Mouse (Mus musculus): ENCODE data around the gene Eps8.
"Not testable (repeated sequence)": the region's sequence is repeated elsewhere in the genome, so short reads cannot be mapped to it uniquely, and the experiment has no call there.

The Eps8 gene

DNA sequence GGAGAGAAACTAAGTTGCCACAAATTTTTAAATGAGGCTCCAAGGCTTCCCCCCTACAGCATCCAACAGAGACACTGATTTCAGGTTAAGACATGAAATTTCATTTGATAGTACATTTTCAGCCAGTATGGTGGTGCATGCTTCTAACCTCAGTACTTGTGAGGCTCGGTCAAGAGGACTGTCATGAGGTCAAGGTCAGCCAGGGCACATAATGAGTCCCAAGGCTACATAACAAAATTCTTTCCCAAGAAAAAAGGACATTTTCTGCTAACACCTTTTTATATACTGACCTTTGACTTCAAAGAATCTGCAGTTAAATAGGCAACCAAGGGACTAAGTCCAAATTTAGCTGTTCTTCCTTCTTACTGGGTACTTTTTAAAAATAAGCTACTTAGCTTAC is 181.2 kb downstream of the Eps8 start:
- DNase-seq (ENCODE audit: low spot score): no peak

DNA sequence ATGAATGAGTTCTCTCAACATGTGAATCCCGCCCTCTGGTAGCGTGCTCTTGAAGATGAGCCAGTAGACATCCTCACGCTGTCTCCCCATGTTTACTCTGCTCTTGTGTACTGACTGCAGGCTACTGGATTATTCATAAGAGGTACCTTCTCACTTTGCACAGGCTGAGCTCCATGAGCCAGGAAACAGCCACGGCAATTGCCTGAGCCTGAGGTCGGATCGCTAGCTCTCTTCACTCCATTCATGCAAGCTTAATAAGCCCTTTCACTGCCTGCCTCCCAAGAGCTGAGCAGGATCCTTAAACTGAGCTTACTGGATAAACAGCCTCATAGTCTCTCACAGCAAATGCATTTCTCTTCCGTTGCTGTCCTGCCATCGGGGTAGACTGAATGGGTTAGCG is 182.5 kb downstream of the Eps8 start:
- DNase-seq (ENCODE audit: low spot score): no peak

DNA sequence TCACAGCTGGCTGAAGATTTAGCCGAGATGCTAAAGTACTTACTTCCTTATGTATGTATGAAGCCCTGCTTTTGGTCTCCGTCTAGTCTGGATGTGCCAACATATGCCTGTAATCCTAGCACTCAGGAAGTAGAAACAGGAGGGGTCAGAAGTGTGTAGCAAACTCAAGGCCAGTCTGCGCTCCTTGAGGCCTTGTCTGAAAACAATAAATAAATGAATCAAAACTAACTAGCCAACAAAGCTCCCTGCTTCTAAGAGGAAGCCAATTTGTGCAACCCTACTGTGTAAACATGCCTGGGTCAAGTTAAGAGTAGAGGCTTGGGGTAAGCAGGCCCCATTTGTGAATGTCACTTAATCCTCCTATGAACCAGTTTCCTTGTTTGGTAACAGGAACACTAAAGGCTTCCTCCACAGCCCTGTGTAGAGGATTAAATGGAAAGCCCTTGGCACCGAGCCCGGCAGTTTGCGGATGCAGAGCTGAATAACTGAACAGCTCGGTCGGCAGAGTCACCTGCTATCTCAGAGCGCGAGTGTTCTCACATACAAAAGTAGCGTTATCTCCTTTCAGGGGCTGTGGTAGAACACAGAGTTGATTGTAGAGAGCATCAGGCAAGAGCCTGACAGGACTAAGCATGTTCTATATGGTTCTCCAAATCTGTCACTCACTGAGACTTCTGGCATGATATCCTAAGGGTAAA is 183.6 kb downstream of the Eps8 start:
- no peak for DNase-seq (ENCODE audit: low spot score)

DNA sequence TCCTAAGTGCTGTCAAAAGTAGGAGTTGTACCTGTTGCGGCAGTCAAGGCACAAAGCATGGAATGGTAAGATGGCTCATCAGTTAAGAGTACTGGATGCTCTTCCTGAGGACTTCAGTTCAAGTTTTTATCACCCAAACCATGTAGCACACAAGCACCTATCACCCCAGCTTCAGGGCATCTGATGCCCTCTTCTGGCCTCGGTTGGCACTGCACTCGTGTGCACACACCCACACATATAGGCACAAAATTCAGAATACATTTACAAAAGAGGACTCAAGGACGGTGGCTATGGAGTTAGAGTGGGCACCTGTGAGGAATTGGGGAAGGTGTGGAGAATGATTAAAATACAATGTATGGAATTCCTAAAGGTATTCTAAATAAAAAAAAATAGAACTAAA is 185.1 kb downstream of the Eps8 start:
- DNase-seq (ENCODE audit: low spot score): no peak

DNA sequence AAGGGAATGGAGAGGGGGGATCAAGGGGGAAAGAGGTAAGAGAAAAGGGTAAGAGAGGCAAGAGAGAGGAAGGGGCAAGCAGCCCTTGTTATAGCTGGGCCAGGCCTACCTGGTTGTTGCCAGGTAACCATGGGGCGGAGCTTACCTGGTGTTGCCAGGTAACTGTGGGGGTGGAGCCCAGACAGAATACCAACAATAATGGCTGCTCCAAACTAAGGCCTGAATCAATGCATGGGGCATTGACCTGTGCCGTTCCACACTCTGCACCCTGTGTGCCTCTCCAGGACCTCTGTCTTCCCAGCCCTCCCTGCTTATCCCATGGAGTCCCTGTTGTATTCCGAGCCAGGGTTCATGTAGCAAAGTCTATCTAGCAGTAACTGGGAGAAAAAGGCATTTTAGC is 187.0 kb downstream of the Eps8 start:
- no peak for DNase-seq (ENCODE audit: low spot score)

DNA sequence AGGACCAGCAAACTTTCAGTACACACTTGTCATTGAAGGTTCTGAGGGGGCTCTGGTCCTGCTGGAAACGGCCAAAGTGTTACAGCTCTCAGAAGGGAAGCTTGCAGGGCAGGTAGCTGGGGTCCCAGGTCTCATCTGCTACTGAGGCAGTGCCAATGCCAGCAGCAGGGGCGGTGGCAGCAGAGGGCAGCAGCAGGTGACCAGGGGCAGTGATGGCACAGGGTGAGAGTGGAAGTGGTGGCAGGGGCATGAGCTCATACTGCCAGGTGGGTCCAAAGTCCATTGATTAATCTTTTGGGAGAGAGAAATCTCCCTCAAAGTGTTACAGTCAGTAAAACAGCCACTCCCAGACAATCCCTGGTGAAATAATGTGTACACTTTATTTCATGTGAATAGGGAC is 188.4 kb downstream of the Eps8 start:
- DNase-seq (ENCODE audit: low spot score): no peak

DNA sequence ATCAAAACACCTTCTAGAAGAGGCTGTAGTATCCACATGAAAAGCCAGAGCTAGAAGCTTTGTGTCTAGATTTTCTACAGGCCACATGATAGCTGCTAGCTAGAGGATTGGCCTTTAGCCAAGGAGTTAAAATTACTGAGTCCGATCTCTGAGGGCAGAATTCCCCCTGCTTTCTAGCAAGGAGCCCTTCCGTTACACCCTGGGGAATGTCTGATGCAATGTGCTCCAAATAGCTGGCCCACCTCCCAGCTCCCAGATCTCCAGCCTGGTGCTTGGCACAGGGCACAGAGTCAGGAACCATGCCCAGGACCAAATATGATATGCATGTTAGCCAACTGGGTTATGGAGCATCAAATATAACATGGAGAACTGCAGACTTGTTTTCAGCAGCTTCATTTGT is 189.4 kb downstream of the Eps8 start:
- no peak for DNase-seq (ENCODE audit: low spot score)

DNA sequence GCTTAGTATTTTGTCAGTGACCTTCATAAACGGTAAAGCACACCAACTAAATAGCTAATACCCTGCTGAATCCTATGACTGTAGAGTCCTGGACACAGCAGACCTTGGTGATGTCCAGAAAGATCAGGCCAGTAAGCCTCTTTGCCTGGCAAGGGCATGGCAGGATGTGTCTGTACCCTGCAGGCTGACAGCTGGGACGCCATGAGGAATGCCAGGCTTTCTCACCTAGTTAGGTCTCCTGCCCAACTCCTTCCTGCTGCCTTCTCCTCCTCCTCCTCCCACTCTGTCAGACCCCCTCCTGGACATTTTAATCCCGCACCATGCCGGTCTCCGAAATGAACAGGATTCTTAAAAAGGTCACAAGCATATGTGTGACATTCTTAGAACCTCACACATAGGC is 190.9 kb downstream of the Eps8 start:
- no peak for DNase-seq (ENCODE audit: low spot score)

DNA sequence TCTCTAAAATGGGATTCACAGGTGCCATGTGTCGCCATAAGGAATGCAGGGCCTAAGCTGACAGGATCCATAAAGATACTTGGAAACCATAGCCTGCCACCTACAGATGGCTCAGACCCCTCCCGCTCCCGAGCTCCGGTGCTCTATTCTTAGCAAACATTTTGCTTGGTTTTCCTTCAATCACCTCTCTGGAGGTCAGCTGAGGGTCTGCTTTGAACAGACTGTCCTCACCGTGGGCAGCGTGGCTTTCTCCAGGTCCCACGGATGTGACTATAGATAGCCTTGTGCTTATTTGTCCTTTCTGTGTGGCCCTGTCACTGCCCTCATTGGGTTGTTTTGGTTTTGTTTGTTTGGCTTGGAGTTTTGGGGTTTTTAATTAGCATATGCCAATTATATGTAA is 196.5 kb downstream of the Eps8 start:
- no peak for DNase-seq (ENCODE audit: low spot score)

DNA sequence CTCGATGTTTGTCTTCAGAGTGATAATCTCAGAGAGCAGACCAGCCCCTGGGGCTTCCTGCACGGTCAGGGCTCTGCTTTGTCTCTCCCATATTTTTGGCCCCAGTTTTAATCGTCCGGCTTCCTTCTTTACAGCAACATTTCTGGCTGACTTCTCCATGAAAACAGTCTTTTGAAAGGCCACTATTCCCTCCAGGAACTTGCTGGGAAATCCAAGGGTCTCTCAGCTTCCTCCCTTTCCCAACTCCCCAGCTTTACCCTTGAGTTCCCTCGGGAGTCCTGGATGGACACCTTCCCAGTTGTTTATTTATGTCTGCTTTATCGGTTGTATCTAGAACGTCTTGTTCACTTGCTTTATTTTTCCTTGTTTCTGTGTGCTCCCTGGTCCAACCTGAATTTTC is 197.5 kb downstream of the Eps8 start:
- DNase-seq (ENCODE audit: low spot score): no peak

DNA sequence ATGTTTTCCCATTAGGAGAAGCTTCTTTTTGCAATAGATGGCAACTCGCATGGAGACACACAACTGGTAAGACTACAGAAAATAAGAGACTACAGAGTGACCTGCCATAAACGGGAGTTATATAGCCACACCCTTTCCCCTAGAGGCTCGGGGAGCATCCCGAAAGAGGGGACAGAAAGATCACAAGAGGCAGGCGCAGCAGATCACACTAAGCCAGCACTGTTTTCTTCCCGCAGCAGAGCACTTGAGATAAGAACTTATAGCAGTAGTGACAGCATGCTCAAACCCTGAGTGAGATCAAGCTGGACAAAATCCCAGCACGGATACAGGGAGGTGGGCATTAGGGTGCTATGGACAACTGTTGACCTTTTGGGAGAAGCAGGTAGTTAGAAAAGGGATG is 198.6 kb downstream of the Eps8 start:
- no peak for DNase-seq (ENCODE audit: low spot score)

DNA sequence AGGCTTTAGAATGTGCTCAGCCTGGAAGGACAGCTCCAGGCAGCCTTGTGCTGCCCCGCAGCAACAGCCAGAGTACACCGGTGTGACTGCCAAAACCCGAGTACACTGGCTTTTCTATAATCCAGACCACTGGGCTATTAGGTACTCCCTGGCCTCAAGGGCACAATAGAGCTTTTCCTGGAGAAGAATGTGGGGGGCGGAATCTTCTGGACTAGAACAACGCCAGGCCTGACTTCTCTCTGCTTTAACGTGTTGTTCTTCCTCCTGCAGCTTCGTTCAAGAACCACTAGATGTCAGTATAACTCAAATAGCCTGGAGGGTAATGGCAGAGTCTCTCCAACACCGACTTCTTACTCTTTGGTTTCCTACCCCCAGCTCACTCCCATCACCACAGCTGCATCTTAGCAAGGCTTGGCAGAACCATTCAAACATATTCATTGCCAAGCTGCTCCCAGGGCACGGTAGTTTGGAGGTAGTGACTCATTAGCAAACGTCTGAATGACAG is 199.1 kb downstream of the Eps8 start:
- DNase-seq (ENCODE audit: low spot score): no peak

DNA sequence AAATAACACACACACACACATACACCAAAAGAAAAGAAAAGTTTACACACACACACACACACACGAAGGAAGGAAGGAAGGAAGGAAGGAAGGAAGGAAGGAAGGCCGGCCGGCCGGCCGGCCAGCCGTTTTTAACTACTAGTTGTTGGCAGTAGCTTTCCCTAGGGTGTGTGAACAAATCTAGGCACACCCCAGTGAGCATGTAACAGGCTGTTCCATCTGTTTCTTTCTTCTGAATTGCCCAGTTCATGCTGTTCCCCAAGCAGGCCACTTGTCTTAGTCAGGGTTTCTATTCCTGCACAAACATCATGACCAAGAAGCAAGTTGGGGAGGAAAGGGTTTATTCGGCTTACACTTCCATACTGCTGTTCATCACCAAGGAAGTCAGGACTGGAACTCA is 208.6 kb downstream of the Eps8 start:
- DNase-seq (ENCODE audit: low spot score): not testable (repeated sequence)

DNA sequence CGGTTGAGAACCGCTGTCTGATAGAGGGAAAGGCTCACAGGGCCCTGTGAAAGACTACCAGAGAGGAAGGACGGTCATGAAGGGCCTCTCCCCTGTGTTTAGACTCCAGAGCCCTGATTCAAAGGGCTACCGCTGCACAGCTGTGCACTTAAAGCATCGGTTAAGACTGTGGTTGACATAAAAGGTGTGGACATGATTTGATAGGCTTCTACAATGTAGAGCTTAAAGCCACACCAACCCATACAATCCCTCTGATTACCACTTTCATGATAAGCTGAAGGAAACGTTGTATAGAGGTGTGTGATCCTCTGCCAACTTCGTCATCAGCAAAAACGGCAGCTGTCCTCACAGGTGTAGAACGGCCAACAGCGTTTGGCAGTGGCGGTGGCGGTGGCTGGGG is 211.6 kb downstream of the Eps8 start:
- DNase-seq (ENCODE audit: low spot score): no peak

DNA sequence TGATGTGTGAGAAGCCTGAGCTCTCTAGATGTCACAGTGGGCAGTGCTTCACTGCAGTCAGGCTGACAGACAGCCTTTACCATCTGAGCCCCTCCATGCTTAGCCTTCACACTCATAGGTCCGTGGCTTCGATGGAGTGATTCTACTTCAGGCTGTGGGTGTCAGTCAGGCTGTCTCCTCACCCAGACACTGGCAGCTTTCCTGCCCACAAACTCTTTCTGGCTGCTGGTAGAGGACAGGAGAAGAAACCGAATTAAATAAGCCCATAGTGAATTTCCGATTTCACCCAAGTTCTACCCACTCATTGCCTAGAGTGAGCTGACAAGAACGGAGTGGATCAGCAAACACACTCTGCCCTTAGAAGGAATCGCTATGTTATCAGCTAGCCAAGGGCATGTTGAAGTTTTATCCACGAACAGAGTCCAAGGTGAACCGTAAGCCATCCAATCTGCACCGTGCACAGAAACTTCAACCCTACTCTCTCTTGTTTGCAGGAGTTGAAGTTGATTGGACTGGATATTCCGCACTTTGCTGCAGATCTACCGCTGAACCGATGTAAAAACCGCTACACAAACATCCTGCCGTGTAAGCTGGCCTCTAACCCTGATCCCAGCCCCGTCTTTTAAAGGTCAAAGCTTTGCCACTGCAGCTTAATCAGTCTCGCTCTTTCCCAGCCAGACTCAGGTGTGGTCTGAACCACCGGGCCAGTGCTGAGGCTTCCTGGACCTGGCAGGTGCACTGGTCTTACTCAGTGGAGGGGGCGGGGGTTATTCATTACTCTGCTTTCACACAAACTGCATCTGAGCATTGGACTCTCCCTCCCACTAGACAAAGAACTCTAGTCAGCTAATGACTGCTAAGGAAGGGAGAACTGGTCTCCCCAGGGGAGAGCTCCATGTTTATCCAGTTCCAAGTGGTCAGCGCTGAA is 213.9 kb downstream of the Eps8 start:
- DNase-seq (ENCODE audit: low spot score): no peak

DNA sequence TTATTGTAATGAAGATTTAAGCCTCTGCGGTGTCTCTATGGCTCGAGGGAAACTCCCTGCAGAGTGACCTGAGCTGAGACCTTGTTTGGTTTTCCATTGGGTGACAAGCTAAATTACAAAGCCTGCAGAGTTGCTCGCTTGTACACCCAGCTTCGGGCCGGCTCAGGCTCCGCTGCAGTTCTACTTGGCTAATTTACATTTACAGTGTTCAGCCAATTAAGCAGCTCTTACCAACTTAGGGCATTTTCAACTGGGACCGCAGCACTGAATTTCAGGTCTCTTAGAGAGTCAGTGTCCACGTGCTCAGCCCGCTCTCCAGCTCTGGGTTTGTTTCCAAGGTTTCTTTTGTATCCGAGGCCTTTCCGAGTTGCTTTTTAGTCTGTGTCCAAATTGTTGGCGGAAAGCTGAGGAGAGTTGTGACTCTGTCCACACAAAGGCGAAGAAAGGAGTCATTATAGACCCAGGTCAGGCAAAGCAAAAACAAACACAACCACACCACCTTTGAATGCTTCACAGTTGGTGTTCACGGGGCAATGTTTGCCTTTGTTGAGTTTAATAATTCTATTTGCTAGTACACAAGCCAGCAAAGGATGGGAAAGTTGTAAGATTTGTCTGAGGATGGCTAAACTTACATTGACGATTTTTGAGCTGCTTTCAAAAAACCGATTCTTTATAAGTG is 216.6 kb downstream of the Eps8 start:
- no peak for DNase-seq (ENCODE audit: low spot score)

DNA sequence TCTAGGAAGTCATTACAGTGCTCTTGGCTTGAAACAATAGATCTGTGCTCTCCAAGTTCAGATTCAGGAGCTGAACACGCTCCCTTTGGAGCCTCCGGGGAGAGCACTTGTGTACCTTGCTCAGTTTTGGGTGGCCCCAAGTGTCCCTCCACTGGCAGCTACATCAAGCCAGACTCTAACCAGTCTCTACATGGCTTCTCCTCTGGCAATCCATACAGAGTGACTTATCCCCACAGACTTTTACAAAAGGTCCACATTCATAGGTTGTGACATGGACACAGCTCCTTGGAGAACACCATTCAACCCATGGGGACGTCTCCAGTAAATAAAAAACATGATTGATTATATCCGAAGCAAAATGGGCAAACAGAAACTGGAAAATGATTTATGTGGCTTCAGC is 217.2 kb downstream of the Eps8 start:
- no peak for DNase-seq (ENCODE audit: low spot score)

DNA sequence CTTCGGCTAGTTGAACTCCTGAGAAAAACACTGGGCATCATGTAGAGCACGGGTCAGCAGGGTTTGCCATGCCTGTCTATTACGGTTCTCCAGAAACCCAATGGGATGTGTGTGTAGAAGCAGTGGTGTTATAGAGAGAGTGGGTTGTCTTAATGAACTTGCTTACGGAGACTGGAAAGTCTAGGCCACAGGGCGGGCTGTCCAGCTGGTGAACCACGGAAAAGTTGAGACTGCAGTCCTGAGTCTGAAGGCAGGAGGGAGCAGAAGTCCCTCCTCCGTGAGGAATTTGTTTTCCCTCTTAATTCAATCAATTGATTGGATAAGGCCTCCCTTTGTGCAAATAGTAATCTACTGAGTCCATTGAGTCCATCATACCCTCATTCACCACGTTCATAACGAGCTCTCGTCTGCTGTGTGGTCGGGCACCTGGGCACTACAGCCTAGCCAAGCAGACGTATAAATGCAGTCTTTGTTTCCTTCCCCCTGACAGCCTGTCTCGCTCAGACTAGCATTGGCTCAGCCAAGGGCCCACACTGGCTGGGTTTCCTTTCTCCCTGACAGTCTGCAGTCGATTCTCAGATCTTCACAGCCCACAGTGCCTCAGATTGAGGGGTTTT is 221.0 kb downstream of the Eps8 start:
- no peak for DNase-seq (ENCODE audit: low spot score)

Measured in spleen, adult 12 weeks (tissue).